Mouse (Mus musculus): ENCODE results near the gene Dst.

The Dst gene

GRCm38 (mm10) chr1:33908191-33908962 lies at the start of gene Dst:
Gene Dst, plus strand, starts transcription at chr1:33908225.
- no peak for DNase-seq (ENCODE audit: low spot score)

- DNase-seq (ENCODE audit: low spot score): no peak
Measured at GRCm38 (mm10) chr1:33869031-33869430, 39.0 kb upstream of the Dst start.

DNA sequence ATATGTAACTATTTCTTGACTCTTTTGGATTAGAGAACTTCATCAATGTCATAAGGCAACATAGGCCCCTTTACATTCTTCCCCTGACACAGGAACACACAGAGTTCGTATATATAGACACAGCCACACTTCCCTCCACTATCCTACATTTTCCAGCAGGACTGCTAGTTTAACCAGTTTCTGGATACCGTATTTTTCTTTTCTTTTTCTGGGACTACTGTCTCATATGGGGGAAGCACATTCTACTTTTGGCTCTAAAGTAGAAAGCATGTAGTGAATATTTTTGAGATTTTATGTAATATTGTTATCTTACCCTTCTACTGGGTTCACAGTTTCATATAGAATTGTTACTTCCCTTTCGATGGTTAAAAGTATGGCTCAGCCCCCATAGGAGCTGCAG lies 38.6 kb upstream of the Dst start:
- no peak for DNase-seq (ENCODE audit: low spot score)

DNA sequence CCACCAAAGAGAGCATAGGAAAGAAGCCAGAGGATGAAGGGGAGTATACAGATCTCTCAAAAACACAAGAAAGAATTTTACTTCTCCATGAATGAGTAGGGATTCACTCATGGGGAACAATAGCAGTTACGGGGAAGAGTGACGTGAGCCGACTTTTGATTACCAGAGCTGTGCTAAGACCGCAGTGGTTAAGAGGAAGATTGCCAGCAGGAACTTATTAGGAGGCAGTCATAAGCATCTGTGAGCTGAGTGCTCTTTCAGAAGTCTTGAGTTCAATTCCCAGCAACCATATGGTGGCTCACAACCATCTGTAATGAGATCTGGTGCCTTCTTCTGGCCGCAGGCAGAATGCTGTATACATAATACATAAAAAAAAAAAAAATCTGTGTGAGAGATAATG lies 34.5 kb upstream of the Dst start:
- no peak for DNase-seq (ENCODE audit: low spot score)

- no peak for DNase-seq (ENCODE audit: low spot score)
Measured at GRCm38 (mm10) chr1:33875691-33876090, 32.3 kb upstream of the Dst start.

DNA sequence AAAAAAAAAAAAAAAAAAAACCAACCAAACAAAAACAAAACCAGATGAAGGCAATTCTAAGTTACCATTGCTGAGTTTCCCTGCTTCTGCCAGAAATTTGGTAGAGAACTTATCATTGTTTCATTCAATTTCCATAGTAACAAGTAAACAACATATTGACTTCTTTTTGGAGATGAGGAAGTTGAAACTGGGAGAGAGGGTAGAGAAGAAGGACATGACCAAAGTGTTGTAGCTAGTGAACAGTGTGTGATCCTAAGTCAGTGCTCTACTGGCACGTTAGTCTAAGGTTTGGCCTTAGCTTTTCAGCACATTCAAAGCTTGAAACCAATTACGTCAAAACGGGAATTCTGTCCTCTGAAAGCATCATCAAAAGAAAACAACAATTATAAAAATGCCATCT lies 31.6 kb upstream of the Dst start:
- DNase-seq (ENCODE audit: low spot score): no peak

- no peak for DNase-seq (ENCODE audit: low spot score)
Measured at GRCm38 (mm10) chr1:33878170-33878569, 29.9 kb upstream of the Dst start.

- DNase-seq (ENCODE audit: low spot score): no peak
Measured at GRCm38 (mm10) chr1:33883102-33883839, 24.8 kb upstream of the Dst start.

DNA sequence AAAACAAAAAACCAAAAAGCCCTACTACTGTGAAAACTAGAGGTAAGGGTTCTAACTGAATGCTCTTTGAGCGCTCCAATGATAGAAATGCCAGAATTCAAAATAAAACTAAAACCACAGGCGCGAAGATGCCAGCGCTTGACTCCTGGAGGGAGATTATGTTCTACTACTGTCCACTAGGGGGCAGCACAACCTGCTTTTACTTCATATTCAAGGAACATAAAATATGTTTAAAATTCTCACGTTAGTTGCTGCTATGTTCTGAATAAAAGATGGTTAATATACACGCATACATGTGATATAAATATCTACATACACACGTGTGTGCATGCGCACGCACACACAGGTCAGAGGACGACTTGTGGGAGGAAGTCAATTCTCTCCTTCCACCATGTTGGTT lies 15.2 kb upstream of the Dst start:
- DNase-seq (ENCODE audit: low spot score): no peak

GRCm38 (mm10) chr1:33896116-33896515 lies 11.9 kb upstream of the Dst start:
- DNase-seq (ENCODE audit: low spot score): no peak

GRCm38 (mm10) chr1:33896666-33897065 lies 11.4 kb upstream of the Dst start:
- DNase-seq (ENCODE audit: low spot score): no peak

- DNase-seq (ENCODE audit: low spot score): no peak
Measured at GRCm38 (mm10) chr1:33897426-33897825, 10.6 kb upstream of the Dst start.

GRCm38 (mm10) chr1:33898373-33898772 lies 9.7 kb upstream of the Dst start:
- no peak for DNase-seq (ENCODE audit: low spot score)

DNA sequence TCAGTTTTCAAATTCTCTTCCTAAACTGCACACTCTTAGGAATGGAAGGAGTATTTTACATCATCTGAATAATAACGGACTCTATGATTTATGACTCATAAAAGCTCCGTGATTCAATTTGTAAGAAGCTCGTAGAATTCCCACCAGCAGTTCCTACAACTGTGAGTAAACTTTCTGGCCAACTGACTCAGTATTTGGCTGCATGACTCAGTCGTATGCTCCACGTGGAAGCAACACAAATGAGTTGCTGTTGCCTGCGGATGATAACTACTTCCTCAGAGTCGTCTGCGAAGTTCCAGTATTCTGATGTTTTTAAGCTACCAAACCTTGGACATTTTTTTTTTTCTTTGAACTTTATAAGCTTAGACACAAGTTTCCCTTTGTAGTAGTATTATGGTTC lies 7.8 kb upstream of the Dst start:
- no peak for DNase-seq (ENCODE audit: low spot score)

DNA sequence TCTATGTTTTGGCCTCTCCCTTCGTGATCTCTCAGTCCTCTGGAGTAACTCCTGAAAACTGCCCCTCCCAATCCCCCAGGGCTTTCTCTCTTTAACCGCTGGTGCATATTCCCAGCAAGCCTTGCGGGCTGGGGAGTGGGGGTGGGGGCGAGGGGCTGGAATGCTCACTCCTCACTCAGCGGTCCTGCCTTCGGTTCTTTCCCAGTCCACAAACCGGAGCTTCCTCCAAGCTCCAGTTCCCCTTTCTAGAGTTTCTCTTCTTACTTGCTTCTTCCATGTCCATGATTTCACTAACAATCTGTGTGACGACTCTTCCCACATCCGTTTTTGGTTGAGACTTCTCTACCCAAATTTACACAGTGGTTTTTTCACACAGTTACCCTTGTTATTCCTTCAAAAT lies 4.4 kb upstream of the Dst start:
- no peak for DNase-seq (ENCODE audit: low spot score)

DNA sequence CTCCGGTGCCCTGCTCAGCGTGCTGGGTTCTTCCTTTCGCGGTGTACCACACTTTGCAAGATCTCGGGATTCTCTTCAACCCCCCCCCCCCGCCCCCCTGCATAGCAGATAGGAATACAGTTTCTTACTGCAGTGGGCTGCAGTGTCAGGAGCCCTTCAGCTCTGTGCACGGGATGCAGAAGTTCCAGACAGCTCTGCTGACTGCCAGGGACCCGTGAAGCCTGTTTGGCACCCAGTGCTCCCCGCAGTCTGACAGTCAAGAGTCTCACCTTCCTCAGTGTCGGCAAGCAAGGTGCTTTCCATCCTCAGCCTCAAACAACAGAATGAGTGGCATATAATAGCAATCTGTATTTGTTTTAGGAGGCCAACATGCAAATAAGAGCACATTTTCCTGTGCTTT lies 1.8 kb upstream of the Dst start:
- no peak for DNase-seq (ENCODE audit: low spot score)

- DNase-seq (ENCODE audit: low spot score): no peak
Measured at GRCm38 (mm10) chr1:33906927-33907326, 1.1 kb upstream of the Dst start.

DNA sequence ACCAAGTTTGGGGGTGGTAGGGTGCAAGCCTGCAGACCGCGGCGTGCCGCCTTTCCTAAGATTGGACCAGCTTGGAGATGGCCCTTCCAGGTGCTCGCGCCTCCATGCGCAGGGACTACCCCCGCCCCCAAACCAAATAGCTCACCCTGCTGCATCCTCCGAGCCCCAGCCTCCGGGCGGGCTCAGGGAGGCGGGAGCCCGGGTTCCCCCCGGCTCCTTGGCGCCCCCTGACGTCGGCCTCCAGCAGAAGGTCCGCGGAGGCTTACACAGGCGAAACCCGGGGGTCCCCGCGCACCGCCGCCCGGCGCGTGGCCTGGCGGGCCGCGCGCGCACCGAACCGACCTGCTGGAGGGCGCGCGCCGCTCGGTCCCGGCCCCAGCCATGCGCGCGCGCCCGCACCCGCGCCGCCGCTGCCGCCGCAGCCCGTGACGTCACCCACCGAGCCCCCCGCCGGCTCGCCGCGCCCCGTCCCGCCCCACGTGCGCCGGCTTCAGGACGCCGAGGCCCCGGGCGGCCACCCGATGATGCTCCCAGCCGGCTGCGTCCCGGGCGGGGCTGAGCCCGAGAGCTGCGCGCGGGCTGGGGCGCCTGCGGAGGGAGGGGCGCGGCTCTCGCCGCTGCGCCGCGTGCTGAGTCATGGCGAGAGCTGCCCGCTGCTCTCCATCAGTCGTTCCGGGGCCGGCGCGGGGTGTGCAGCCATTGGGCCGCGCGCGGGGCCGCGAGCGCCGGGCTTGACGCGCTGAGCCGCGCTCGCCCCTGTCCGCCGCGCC lies 419 bp upstream of the Dst start, which contains the start of gene Bend6:
TSS of gene Bend6 (minus strand) at position 396 of the 770 bp plus-strand sequence.
- DNase-seq (ENCODE audit: low spot score): no peak

DNA sequence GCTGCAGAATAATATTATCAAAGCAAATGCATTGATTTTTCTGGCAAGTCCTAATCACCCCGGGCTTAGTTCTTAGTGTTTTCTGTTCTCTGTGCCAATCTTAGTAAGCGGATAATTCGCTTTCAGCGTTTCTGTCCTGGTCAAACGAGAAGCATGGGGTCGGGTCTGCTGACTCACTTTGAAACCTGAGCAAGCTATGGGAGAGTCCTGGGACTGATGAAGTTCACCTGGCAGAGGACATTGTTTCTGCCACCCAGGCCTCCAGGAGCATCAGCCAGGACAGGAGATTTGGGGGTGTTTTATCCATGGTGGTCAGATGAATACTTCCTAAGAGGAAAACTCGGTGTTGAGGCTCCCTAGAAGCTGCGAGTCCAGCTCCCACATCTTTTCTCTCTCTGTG lies 3.6 kb downstream of the Dst start:
- DNase-seq (ENCODE audit: low spot score): no peak

DNA sequence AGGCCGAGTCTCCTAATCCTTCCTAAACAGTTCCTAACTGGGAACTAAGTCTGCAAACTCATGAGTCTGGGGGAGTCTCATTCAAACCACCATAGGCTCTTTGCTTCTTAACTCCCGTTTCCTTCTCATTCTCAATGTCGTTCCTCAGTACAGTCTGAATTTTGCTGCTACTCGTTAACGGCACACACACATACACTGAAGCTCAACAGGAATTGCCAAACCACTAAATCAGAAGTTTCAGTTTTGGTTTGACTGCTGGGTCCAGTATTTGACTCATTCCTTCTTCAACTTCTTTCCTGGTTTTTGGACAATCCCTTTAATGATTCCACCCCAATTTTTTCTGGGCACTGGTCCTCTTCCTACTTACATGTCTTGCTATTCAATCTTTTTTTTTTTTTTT lies 8.5 kb downstream of the Dst start:
- DNase-seq (ENCODE audit: low spot score): no peak

GRCm38 (mm10) chr1:33922975-33923374 lies 14.9 kb downstream of the Dst start:
- DNase-seq (ENCODE audit: low spot score): no peak

GRCm38 (mm10) chr1:33925283-33925682 lies 17.3 kb downstream of the Dst start:
- DNase-seq (ENCODE audit: low spot score): no peak

- no peak for DNase-seq (ENCODE audit: low spot score)
Measured at GRCm38 (mm10) chr1:33927466-33927865, 19.4 kb downstream of the Dst start.
